ENCODE assay signal across 23 mouse cellular contexts in genomic region chr8:114387494-114387893, GRCm38 (mm10). TPM values are rescaled to one million over a fixed set of nuclear protein-coding genes. Genes with fewer than 3 reads are reported as not detected.
DNase-seq lines count a peak whose midpoint lies in the region; ATAC-seq lines count a peak whose summit lies in the region.
"Had no signal": no experiment of that assay in that cellular context is flagged by ENCODE, and none has a peak within 500 bp of the region (broad histone marks: within the 10 kb centered on the region; RNA-seq: fewer than 3 reads in every experiment).

No protein-coding gene starts in this region.

- DNase-seq in heart, adult 11 months = peak; percentile 52
- no peak for DNase-seq in heart, adult 9 months (ENCODE audit: low spot score in 2 of 2)
- DNase-seq in spleen, postnatal 14 days (ENCODE audit: low spot score in 2 of 2) = no peak
- DNase-seq in cerebellum, postnatal 4 days (ENCODE audit: low spot score in 2 of 2) = no peak
- DNase-seq: adrenal gland, adult 8-10 months; adrenal gland, postnatal 25 days; B cell, adult 2 months; cerebellum, adult 18-20 months; cerebellum, adult 9-10 months; cerebellum, postnatal 14 days; embryo, embryonic 11 days; gastrocnemius, postnatal 25 days; heart, postnatal 36 days had no signal

- peak; percentile 46 for ATAC-seq in granulocyte monocyte progenitor cell, adult 5-6 weeks (replicated peaks; ENCODE audit: poor library complexity, severe bottlenecking)
- ATAC-seq in megakaryocyte progenitor cell, adult 5-6 weeks (replicated peaks; ENCODE audit: poor library complexity) = peak; percentile 59
- ATAC-seq: activated CD4-positive, CD25-positive, alpha-beta regulatory T cell, adult 4 months; forebrain, embryonic 15.5 days; intestine, postnatal 0 days had no signal

RNA-seq across cellular contexts. Expression of gene Clec3a, which starts 30.4 kb away (rescaled TPM):
- total RNA-seq in granulocyte monocyte progenitor cell, adult 5-6 weeks (2014; fragmentation: Nextera tagmentation) = not detected in 2 replicates
- not detected in 2 replicates for total RNA-seq in granulocyte monocyte progenitor cell, adult 5-6 weeks (2017)
- total RNA-seq in megakaryocyte progenitor cell, adult 5-6 weeks (2015) = not detected in 2 replicates
- not detected in 2 replicates for total RNA-seq in megakaryocyte progenitor cell, adult 5-6 weeks (2017)
- total RNA-seq: adrenal gland, adult 8-10 months; adrenal gland, postnatal 25 days; CH12.LX; G1E; gastrocnemius, adult 8-10 months; heart, adult 8-10 months; heart, postnatal 10 days had no signal

RNA-seq across cellular contexts. Expression of gene Wwox, which starts 52.0 kb away (rescaled TPM):
- 23.3 and 25.5 TPM in 2 replicates for total RNA-seq in granulocyte monocyte progenitor cell, adult 5-6 weeks (2014; fragmentation: Nextera tagmentation)
- total RNA-seq in granulocyte monocyte progenitor cell, adult 5-6 weeks (2017) = 10.9 and 13.6 TPM in 2 replicates
- 10.6 and 11.2 TPM in 2 replicates for total RNA-seq in megakaryocyte progenitor cell, adult 5-6 weeks (2015)
- 11.3 and 12.2 TPM in 2 replicates for total RNA-seq in megakaryocyte progenitor cell, adult 5-6 weeks (2017)
